Mouse (Mus musculus): ENCODE results near the gene Slc12a6.

Gene Slc12a6

DNA sequence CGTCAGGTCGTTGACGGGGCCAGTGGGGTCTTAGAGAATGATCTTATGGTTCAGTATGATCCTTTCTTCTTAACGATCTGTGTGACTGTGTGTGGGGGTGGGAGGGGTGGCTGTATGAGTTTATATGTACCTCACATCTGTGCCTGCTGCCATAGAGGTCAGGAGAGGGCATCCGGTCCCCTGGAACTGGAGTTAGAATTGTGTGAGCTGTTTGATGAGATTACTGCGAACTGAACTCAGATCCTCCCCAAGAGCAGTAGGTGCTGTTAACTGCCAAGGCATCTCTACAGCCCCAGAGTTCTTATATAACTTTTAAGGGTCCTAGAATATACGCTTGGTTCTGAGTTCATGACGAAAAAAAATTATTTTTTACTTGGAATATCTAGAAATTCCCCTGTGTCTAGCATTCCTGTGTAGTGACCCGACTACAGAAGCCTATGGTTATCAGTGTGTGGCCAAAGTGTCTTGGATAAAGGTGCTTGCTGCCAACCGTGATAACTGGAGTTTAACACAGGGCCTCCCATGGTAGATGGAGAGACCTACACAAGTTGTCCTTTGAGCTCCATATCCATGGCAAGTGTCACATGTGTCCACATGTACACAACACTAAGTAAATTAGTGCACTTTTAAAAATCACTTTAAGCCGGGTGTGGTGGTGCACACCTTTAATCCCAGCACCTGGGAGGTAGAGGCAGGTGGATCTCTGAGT is 62.6 kb downstream of the Slc12a6 start:
- peak; percentile 7 for DNase-seq (ENCODE audit: low read depth)

DNA sequence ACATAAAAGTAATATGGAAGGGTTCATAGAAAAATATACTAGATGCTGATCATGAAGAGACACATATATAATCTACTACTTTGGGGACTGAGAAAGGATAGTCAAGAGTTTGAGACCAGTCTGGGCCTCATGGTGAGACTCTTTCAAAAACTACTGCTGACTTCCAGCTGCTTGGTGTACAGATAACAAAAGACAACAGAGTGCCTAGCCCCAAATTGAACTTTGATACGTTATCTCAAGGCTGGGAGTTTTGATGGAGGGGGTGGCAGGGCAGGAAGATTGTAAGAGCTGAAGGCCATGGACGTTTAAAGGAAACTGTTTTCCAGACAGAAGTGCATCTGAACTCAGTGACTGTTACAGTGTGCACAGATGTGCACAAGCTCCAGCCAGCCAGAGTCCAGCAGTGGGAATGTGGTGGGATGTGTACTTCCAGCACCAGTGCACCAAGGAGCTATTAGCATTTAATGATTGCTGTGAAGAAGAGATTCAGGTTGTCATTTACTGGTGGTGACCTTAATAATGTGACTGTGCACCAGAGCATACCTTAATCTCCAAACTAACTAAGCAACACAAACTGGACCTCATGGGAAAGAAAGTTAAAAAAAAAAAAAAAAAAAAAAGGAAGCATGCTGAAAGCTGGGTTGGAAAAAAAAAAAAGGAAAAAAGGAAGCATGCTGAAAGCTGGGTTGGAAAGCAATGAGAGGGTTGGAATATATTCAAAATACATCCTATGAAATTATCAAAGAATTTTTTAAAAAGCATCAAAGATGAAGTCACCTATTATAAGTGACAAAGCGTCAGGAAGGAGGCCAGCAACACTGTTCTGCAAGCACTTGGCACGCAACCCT is 66.7 kb downstream of the Slc12a6 start:
- DNase-seq (ENCODE audit: low read depth): no peak

DNA sequence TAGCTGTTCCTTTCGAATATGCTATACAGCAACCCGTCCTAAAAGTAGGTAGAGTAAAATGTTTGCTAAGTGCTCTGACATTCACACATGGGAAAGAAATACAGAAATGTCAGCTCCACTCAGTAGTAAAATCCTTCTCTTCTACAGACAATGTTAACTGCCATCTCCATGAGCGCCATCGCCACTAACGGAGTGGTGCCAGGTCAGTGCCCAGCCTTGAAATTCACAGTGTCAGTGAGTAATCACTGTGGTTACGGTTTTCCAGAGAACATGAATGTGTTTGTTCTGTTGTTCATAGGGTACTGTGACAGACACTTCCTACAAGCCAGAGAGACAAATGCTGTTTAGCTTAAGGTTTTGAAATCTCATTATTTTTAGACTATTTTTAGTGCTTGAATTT is 71.6 kb downstream of the Slc12a6 start:
- no peak for DNase-seq (ENCODE audit: low read depth)

DNA sequence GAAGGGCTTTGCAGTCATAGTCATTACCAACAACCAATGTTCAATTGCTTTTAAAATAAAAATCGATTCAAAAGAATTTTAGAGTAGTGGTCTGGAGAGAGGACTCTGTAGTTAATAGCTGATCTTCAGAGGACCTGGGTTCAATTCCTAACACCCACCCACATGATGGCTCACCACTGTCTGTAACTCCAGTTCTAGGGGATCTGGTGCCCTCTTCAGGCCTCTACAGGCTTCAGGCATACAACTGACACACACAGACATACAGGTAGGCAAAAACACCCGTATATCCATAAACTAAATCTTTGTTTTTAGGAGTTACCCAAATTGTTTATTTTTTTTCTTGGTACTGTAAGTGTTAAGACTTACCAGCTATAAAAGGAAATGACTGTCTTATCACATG is 74.1 kb downstream of the Slc12a6 start:
- peak; percentile 36 for DNase-seq (ENCODE audit: low read depth)

DNA sequence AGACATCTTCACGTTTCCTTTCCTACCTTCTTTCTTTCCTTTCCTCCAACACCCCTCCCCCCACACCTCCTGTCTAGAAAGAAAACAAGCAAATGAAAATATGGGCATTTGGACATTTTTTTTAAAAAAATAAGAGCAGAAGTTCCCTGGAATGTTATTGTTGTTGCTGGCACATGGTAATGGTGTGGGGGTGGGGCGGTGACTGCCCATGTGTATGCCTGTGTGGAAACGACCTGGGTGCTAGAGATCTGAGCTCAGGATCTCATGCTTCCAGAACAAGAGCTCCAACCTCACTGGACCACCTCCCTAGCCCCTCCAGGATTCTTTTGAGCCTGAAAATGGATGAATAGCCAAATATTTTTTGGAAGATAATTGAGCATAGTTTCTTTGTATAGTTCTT is 75.5 kb downstream of the Slc12a6 start:
- DNase-seq (ENCODE audit: low read depth): no peak

DNA sequence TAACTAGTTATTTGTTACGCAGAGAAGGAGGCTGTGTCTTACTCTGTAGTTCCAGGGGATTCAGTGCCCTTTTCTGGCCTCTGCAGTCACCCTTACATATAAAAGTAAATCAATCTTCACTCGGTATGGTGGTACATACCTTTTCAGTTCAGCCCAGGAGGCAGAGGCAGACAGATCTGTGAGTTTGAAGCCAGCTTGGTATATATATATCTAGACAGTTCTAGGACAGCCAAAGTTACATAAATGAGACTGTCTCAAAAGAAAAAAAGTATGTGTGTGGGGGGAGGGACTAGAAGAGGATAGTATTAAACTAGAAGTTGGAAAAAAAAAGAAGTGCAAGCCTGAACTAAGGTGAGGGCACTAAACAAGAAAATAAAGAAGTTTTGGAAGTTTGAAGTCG is 82.6 kb downstream of the Slc12a6 start:
- DNase-seq (ENCODE audit: low read depth): no peak

DNA sequence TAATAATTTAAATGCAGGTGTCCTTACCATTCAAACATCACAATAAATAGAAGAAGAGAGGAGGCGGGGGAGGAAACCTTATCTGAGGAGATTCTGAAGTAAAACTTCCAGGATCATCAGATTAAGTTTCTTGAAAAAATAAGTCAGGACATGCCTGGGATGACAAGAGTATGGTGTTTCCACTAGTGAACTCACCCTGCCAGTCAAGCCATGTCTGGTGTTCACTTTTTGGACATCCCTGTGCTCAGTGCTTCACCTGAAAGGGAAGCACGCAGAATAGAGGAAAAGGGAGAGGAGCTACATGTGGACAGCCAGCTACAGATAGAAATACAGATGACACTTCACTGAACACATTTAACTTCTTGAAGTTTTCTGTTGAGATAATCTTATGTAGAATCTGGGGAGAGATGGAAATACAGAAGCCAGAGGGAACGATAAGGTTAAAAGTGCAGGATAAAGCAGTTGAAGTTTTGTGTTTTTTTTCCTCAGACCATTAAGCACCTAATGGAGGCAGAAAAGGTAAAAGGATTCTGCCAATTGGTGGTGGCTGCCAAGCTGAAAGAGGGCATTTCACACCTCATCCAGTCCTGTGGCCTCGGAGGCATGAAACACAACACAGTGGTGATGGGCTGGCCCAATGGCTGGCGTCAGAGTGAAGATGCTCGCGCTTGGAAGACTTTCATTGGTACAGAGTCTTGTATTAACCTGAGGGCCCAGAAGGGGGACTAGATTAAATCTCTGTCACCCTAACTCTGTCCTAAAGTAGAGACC is 88.2 kb downstream of the Slc12a6 start:
- no peak for DNase-seq (ENCODE audit: low read depth)

DNA sequence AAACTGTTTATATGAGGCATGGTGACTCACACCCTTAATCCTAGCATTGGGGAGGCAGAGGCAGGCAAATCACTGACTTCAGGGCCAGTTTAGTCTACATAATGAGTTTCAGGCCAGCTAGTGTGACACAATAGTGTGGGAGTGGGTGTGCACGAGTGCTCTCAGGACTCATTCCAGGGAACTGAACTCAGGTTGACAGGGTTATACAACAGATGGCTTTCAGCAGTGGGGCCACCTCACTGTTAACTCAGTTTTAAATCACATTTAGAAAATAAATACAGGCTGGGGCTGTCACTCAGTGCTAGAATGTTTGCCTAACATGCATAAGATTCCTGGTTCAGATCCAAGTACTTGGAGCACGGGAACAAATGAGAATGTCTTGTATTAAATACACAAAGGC is 94.0 kb downstream of the Slc12a6 start:
- no peak for DNase-seq (ENCODE audit: low read depth)

DNA sequence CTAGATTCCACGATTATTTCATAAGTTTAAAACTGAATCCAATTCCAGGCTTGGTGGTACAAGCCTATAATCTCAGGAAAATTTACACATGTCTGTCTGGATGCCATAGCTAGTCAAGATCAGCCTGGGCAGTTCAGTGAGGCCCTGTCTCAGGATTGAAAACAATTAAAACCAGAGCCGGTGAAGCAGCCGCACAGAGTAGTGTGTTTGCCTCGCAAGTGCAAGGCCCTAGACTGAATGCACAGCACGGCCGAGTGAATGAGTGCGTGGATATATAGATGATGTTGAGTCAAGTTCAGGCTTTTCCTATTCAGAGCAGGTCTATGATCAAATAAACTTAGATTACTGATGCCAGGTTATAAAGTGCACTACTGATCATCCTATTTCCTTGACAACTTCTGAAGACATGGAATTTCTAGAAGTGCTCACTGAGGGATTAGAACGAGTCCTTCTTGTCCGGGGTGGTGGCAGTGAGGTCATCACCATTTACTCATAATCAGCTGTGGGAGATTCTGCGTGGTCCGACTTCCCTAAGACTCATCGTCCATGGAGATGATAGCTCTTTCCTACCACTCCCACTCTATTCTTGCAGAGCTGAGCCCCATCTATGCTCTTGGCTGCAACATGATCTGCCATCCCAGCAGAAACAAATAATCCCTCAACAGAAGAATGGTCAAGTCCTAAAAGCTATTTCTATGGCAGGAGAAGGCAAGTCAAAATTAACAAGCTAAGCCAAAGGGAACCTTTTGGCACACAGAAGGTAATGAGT is 94.6 kb downstream of the Slc12a6 start:
- no peak for DNase-seq (ENCODE audit: low read depth)

DNA sequence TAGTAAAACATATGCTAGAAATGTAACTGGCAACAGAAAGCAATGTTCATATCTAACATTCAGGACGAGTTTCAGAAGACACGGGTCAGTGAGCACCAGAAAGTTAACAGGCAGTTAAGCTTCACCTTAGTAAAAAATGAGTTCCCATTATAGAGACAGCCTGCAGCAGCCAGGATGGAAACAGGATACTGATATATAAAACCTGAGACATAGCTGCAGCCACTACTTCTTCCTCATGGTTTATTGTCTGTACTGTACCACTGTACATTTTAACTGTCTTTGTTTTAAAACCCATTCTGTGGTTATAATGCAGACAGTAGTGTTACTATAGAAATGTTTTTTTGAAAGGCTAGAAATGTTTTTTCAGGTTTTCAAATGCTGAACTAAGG is 95.2 kb downstream of the Slc12a6 start:
- no peak for DNase-seq (ENCODE audit: low read depth)

DNA sequence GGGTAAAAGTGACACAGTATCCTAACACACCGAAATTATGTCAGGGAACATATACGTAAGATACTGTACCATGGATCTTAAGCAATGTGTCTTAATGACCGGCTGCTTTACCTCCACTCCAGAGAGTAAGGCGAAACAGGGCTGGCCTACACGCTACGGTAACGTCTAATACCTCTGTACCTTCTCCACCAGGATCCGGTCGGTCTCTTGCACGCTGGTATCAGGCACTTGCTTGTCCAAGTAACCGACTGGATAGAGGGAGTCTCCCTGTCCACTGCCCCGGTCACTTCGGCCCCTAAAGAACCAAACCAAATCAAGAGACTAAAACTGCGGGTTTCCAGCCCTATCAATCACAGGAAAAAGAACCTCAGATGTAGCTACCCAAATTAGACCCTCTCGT is 101.6 kb downstream of the Slc12a6 start:
- DNase-seq (ENCODE audit: low read depth): no peak

DNA sequence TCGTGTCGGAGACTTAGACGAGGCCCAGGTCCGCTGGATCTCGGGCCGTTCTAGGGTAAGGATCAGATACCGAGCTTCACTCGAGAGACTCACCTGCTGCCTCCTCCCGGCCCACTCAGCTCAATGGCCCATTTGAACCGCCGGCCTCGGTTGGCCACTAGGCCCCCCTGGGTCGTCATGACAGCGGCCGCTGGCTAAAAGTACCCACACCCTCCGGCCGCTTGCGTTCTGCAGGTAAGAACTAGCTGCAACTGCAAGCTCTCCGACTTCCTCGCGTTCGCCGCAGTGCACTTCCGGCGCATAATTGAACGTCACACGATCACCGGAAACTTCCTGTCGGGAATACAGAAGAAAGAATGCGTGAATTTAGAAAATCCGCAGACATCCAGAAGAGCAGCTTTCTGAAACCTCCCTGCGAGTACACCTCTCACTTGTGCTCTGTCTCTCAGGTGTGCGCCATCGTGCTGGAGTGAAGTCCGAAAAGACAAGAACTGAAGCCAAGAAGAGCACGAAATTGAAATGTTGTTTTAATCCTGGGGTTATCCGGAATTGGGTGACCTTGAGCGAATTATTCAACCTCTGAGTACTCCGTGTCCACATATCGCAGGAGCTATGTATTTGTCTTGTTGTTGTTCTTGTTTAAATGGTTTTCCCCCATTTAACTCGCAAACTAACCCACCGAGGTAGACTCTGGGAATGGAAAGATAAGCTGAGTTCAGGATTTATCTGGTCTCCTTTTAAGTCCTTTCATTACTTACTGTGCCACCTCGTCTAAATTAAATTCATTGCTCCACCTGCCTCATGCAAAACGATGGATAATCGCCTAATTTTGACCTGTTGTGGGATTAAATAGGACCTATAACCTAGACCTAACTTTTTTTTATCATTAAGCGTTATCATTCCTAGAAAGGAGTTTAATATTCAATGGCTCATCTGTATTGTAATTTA is 102.4 kb downstream of the Slc12a6 start, which contains the start of gene Emc4:
Gene Emc4, minus strand, starts transcription at position 302 of the 948 bp plus-strand sequence.
- peak; percentile 93 for DNase-seq (ENCODE audit: low read depth)

DNA sequence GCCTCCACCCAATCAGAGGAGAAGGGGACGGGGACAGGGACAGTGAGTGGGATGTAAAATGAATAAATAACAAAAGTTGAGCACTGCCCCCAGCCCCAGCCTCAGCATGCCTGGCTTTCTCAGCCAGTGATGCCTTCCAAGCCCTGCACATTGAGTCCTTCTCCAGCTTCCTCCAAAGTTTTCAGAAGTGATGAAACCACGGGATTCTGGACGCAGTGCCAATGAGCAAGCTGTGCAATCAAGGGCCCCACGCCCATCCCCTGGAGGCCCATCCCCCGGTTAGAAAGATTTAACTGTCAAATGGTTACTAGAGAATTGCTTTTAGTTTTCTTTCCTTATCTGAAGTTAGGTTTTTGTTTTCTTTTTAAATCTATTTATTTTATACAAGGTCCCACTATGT is 104.3 kb downstream of the Slc12a6 start:
- no peak for DNase-seq (ENCODE audit: low read depth)

DNA sequence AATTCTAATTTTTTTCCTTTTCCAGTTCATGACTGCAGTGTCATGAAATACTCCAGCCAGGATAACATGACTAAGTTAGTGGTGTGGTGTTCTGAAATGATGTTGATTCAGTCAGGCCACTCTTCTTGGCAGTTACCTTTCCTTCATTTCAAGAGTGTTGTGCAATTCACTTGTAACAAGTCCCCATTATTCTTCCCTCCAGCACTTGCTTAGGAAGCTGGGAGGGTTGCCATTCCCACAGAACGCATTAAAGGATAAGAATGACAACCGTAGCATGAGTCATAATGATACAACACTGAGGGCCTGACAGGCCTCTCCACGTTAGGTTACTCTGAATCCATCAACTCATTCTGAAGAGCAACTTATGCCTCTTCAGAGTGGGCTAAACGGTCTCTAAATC is 107.5 kb downstream of the Slc12a6 start:
- DNase-seq (ENCODE audit: low read depth): no peak

DNA sequence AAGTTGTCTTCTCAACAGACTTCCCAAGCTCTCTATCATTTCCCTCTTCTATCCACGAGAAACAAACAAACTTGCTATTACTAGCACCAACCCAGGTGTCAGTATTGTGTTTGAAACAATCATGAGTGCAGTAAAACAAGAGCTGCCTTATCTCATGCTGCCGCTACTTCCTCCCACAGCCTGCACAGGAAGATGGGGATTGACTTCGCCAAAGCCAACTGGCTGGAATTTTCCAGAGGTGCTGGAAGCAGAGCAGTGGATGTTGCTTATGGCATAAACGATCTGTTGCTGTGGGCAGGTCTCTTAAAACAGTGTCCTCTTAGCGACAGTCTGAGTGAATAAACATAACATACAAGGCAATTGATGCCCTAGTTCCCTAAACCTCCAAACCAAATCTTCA is 109.0 kb downstream of the Slc12a6 start:
- DNase-seq (ENCODE audit: low read depth): no peak

DNA sequence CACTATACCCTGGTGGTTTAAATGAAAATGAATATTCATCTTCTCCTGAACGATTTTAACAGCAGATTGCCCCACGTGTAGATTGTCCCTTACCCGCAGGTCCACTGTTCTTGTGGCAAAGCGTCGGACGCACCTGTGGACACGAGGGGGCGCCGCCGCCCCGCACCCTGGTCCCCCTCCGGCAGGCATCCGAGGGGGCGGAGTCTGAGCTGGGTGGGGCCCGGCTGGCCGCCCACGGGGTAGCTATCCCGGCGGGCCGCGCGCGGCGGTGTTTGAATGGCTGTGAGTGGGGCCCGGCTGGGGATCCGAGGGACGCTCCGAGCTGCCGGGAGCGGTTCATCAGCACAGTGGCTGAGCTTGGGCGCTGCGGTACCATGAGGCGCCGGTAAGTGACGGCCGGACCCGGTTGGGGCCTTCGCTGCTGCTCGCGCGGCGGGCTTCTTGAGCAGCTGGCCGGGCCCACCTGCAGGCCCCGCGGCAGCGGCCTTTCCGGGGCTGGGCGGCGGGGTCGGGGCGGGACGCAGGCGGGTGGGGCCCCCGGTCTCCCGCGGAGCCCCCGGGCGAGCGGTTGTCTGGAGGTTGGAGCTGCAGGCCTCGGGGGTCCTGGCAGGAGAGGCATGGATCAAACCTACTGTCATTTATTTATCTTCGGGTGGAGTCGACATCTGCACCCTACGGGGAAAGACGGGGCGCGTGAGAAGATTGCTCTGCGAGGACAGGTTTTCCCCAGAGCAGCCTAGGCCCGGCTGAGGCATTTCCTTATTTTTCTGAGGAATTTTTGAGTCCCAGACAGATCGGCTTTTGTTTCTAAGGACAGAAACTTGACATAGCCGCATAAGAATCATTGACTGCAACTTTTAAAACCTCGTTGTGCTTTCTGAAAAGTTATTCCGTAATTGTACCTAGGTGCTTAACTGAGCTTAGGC is 113.6 kb downstream of the Slc12a6 start, which contains the start of gene Katnbl1:
Gene Katnbl1, plus strand, starts transcription at position 239 of the 926 bp plus-strand sequence.
- peak; percentile 96 for DNase-seq (ENCODE audit: low read depth)

DNA sequence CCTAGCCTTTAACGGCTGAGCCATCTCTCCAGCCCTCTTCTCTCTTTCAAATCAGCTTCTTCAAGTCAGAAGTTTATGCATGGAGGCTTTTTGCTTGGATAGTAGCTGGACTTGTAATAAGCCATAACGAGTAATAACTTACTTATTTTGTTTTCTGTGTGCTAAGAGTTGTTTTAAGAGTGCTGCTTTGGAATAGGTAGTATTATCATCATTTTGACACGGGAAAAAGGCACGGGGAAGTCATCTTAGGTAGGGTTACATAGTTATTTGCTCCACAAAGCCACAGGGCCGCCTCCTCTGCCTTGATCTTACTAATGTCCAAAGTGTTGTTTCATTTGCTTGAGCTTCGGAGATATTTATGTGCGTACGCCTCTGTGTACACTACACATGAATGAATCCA is 114.5 kb downstream of the Slc12a6 start:
- peak; percentile 26 for DNase-seq (ENCODE audit: low read depth)

DNA sequence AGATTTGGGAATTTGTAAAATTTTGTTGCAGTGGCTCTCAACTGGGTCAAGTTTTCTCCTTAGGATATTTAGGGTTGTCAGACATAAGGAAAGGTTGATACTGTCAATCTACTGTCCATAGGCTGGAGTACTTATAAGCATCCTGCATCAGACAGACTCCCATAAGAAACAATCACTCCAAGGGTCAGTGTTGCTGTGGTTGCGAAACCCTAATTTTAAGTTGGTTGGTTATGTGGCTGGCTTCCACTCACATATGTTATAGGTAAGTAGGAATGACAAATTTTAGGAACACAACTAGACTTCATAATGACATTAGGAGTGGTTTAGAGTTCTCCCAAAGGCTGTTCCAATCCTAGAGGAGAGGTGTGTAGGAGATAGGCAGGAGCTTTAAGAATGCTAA is 115.6 kb downstream of the Slc12a6 start:
- no peak for DNase-seq (ENCODE audit: low read depth)

DNA sequence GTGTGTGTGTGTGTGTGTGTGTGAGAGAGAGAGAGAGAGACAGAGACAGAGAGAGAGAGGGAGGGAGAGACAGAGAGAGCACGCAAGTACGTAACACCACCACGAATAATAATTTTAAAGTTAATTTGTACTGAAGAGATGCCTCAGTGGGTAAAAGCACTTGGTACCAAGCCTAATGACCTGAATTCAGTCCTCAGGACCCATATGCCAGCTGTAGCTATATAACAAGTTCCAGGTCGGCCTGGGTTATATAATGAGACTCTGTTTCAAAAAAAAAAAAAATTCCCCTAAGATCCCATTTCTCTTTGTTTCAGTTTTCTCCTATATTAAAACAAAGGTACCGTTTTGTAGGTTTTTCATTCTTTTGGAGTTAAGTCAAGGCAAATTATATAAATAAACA is 125.2 kb downstream of the Slc12a6 start:
- no peak for DNase-seq (ENCODE audit: low read depth)

Measured in induced T-regulatory cell, adult 2 months (primary cell).